Mouse (Mus musculus): Measurements from ENCODE around the gene Xkrx.
"Not testable (repeated sequence)": the region's sequence is repeated elsewhere in the genome, so short reads cannot be mapped to it uniquely, and the experiment has no call there.

The Xkrx gene

GRCm38 (mm10) chrX:134162043-134162720, at the start of gene Xkrx:
Xkrx (minus strand) TSS chrX:134162076.
- TF ChIP-seq GATA4 (IDR thresholded peaks at IDR 0.05; ENCODE audit: insufficient replicate concordance, low read length), result no peak

GRCm38 (mm10) chrX:134211151-134211642, 49.3 kb upstream of the Xkrx start:
- no peak for TF ChIP-seq GATA4 (IDR thresholded peaks at IDR 0.05; ENCODE audit: insufficient replicate concordance, low read length)

GRCm38 (mm10) chrX:134208491-134208890, 46.6 kb upstream of the Xkrx start:
- no peak for TF ChIP-seq GATA4 (IDR thresholded peaks at IDR 0.05; ENCODE audit: insufficient replicate concordance, low read length)

- TF ChIP-seq GATA4 (IDR thresholded peaks at IDR 0.05; ENCODE audit: insufficient replicate concordance, low read length), result not testable (repeated sequence)
These were observed 25.3 kb upstream of the Xkrx start, which contains the start of gene Arl13a for GRCm38 (mm10) chrX:134187201-134187600. Arl13a (plus strand) TSS chrX:134187501.

GRCm38 (mm10) chrX:134174699-134175098, 12.8 kb upstream of the Xkrx start:
- no peak for TF ChIP-seq GATA4 (IDR thresholded peaks at IDR 0.05; ENCODE audit: insufficient replicate concordance, low read length)

- TF ChIP-seq GATA4 (IDR thresholded peaks at IDR 0.05; ENCODE audit: insufficient replicate concordance, low read length), result no peak
These were observed 8.7 kb upstream of the Xkrx start for GRCm38 (mm10) chrX:134170584-134170983.

- no peak for TF ChIP-seq GATA4 (IDR thresholded peaks at IDR 0.05; ENCODE audit: insufficient replicate concordance, low read length)
These were observed 1.6 kb upstream of the Xkrx start for GRCm38 (mm10) chrX:134163484-134163883.

- TF ChIP-seq GATA4 (IDR thresholded peaks at IDR 0.05; ENCODE audit: insufficient replicate concordance, low read length), result no peak
These were observed 950 bp upstream of the Xkrx start for GRCm38 (mm10) chrX:134162826-134163225.

- TF ChIP-seq GATA4 (IDR thresholded peaks at IDR 0.05; ENCODE audit: insufficient replicate concordance, low read length), result no peak
These were observed 1.4 kb downstream of the Xkrx start for GRCm38 (mm10) chrX:134160442-134160841.

- no peak for TF ChIP-seq GATA4 (IDR thresholded peaks at IDR 0.05; ENCODE audit: insufficient replicate concordance, low read length)
These were observed 3.7 kb downstream of the Xkrx start for GRCm38 (mm10) chrX:134158151-134158550.

GRCm38 (mm10) chrX:134141986-134142385, 19.9 kb downstream of the Xkrx start:
- TF ChIP-seq GATA4 (IDR thresholded peaks at IDR 0.05; ENCODE audit: insufficient replicate concordance, low read length), result no peak

- TF ChIP-seq GATA4 (IDR thresholded peaks at IDR 0.05; ENCODE audit: insufficient replicate concordance, low read length), result no peak
These were observed 20.3 kb downstream of the Xkrx start for GRCm38 (mm10) chrX:134141551-134141950.

GRCm38 (mm10) chrX:134140024-134140423, 21.9 kb downstream of the Xkrx start:
- no peak for TF ChIP-seq GATA4 (IDR thresholded peaks at IDR 0.05; ENCODE audit: insufficient replicate concordance, low read length)

GRCm38 (mm10) chrX:134133821-134134220, 28.1 kb downstream of the Xkrx start:
- no peak for TF ChIP-seq GATA4 (IDR thresholded peaks at IDR 0.05; ENCODE audit: insufficient replicate concordance, low read length)

- TF ChIP-seq GATA4 (IDR thresholded peaks at IDR 0.05; ENCODE audit: insufficient replicate concordance, low read length), result no peak
These were observed 29.6 kb downstream of the Xkrx start for GRCm38 (mm10) chrX:134132295-134132694.

GRCm38 (mm10) chrX:134128549-134128948, 33.3 kb downstream of the Xkrx start:
- no peak for TF ChIP-seq GATA4 (IDR thresholded peaks at IDR 0.05; ENCODE audit: insufficient replicate concordance, low read length)

- no peak for TF ChIP-seq GATA4 (IDR thresholded peaks at IDR 0.05; ENCODE audit: insufficient replicate concordance, low read length)
These were observed 45.5 kb downstream of the Xkrx start for GRCm38 (mm10) chrX:134116417-134116816.
